Mouse (Mus musculus): ENCODE measurements around the gene Epop.
"Not testable (repeated sequence)": the region's sequence is repeated elsewhere in the genome, so short reads cannot be mapped to it uniquely, and the experiment has no call there.

Gene Epop

DNA sequence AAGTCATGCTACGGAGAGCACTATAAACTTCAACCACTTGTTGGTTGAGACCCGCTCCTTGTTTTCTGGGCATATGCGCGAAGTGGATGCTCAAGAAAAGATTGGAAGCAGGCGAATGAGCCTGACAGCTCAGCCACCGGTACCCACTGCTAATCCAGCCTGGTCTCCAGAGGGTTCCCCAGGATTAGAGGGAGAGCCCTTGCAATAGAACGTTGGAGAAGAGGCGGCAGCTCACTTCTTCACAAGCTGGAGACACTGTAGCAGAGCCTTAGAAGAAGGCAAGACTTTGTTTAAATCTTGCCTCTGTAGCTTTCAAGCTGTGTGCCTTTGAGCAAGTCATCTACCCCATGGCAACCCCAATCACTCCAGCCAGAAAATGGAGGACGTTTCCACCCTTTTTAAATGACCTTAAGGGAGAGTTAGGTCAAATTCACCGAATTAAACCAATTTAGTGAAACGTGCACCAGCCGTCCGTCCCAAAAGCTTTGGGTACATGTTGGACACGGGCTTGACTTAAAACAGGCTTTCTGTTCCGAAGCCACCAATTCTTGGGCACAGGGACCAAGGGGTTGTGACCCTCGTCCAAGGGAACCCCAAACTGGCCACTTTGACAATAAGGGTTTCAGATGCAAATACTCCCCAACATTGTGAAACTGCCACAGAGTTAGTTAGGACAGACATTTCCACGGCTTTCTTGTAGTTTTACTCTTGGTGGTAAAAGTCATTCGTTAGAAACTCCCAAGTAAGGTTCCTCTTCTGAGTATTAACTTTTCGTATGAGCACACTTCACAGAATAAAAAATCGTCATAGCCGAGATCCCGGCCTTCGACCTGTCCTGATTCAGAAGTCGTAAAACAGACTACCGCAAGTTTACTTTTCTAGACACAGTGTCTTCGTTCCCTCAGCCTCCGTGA lies 31.5 kb upstream of the Epop start:
- DNase-seq (ENCODE audit: low spot score in 2 of 2): no peak

GRCm38 (mm10) chr11:97659990-97660714 lies 30.6 kb upstream of the Epop start:
- peak; percentile 62 to 75 for DNase-seq (ENCODE audit: low spot score in 2 of 2)

- DNase-seq (ENCODE audit: low spot score in 2 of 2): peak in 1 of 2 experiments; percentile 34
These were observed 29.9 kb upstream of the Epop start for GRCm38 (mm10) chr11:97659267-97659989.

DNA sequence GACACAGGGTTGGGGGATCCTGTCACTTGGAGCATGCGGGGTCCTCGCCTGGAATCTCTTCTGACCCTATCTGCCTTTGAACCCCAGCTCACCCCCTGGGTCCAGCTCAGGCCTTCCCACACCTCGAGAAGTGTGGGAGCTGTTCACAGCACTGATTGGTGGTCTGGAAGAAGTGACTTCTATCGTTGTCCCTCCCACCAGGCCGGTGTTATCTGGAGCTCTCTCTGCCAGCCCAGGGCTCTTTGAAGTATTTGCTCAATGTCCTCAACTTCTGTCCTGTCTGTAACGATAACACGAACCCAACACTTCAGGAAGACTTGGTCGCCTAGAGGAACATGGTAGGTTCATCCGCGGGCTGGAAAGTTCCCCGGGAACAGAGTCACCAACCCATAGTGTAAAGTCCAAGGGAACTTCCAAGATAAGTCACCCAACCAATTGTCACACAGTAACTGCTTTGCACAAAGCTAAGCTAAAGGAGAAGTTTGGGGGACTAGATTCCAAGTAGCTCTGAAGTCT lies 29.3 kb upstream of the Epop start:
- DNase-seq (ENCODE audit: low spot score in 2 of 2): no peak

- DNase-seq (ENCODE audit: low spot score in 2 of 2): not testable (repeated sequence)
These were observed 28.5 kb upstream of the Epop start for GRCm38 (mm10) chr11:97657967-97658366.

DNA sequence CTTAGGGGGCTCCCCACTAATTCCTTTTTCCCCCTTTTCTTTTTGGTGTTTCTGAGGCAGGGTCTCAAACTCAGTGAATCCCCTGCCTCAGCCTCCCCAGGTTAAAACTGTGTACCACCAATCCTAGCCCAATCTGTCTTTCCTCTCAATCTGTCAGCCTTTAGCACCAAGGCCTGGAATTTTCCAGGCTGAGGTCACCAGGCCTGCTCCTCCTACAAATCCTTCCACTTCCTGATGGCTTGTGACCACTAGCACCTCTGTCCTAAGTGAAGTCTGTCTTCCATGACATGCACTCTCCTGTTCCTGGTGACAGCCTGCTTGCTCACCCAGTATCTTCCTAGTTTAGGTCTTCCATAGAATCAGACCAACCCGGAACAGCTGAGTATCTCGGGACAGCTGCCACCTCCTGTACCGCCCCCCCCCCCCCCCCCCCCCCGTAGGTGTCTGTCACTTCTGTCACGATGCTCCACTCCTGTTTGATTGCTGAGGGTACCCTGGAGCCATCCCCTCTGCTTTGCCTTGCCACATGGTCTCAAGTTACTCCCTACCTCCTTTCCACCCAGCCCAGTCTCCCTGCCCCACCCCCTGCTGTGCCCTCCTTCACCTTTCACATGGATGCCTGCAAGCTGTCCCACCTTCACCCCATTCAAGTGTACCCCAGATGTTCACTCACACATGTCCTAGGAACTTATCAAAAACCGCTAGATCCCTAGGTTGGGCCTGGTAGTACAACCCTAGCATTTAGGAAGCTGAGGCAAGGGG lies 27.9 kb upstream of the Epop start:
- no peak for DNase-seq (ENCODE audit: low spot score in 2 of 2)

GRCm38 (mm10) chr11:97656269-97656971 lies 26.9 kb upstream of the Epop start:
- DNase-seq (ENCODE audit: low spot score in 2 of 2): no peak

DNA sequence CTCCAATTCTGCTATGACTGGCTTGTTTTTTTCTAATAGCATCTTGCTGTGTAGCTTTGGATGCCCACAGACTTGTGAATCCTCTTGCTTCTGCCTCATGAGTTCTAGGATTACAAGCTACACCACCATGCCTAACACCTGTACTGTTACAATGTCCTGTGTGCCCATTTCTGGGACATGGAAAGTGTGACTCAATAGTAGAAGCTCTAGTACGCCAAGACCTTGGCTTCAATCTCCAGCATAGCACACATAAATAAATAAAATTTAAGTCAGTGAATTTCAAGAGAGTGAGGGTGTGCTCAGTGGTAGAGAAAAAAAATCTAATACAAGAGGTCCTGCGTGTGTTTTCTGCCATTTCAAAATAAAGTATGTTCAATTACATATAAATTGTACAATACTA lies 24.7 kb upstream of the Epop start:
- no peak for DNase-seq (ENCODE audit: low spot score in 2 of 2)

DNA sequence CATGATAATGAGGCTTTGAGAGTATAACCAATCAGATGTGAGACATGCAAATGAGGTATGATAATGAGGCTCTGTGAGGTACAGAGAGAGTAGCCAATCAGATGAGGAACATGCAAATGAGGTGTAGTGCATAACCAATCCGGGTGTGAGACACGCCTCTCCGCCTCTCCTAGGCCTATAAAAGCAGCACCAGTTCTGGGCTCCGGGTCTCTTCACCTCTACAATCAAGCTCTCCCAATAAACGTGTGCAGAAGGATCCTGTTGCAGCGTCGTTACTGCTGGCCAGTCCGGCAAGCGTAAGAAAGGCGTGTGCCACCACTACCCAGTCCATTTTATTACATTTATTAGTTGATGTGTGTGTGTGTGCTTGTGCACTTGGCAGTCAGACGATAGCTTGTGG lies 23.9 kb upstream of the Epop start:
- not testable (repeated sequence) for DNase-seq (ENCODE audit: low spot score in 2 of 2)

GRCm38 (mm10) chr11:97650341-97650740 lies 20.8 kb upstream of the Epop start:
- no peak for DNase-seq (ENCODE audit: low spot score in 2 of 2)

GRCm38 (mm10) chr11:97648541-97648940 lies 19.0 kb upstream of the Epop start:
- not testable (repeated sequence) for DNase-seq (ENCODE audit: low spot score in 2 of 2)

- DNase-seq (ENCODE audit: low spot score in 2 of 2): peak in 1 of 2 experiments; percentile 39
These were observed 15.3 kb upstream of the Epop start for GRCm38 (mm10) chr11:97644834-97645233.

- no peak for DNase-seq (ENCODE audit: low spot score in 2 of 2)
These were observed 14.0 kb upstream of the Epop start for GRCm38 (mm10) chr11:97643380-97644055.

DNA sequence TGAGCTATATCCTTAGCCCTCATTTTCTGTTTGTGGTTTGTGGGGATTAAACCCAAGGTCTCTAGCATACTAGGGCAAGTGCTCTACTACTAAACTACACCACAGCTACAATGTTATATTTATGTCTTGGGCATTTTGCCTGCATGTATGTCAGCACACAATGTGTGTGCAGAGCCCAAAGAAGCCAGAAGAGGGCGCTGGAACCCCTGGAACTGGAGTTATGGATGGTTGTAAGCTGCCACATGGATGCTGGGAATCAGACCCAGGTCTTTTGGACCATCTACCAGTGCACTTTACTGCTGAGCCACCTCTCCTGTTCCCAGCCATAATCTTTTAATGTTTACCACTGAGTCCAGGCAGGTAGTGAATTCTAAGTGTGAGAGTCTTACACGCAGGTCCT lies 13.2 kb upstream of the Epop start:
- no peak for DNase-seq (ENCODE audit: low spot score in 2 of 2)

DNA sequence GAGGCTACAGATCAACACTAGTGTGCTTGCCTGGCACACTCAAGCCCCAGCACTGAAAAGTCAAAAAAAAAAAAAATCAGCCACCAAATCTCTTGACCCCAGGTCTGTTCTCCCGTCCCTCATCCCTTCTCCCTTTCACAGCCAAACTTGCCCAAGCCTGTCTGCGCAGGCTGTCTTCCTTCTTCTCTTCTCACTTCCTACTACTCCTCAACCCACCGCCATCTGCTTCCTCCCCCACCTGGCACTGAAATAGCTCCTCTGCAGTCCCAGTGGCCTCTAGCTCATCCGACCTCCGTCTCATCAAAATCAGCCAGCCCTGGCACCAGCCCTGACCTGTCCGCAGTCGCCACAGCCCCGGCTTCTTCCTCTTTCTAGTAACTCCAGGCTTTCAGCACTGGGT lies 12.2 kb upstream of the Epop start:
- DNase-seq (ENCODE audit: low spot score in 2 of 2): no peak

DNA sequence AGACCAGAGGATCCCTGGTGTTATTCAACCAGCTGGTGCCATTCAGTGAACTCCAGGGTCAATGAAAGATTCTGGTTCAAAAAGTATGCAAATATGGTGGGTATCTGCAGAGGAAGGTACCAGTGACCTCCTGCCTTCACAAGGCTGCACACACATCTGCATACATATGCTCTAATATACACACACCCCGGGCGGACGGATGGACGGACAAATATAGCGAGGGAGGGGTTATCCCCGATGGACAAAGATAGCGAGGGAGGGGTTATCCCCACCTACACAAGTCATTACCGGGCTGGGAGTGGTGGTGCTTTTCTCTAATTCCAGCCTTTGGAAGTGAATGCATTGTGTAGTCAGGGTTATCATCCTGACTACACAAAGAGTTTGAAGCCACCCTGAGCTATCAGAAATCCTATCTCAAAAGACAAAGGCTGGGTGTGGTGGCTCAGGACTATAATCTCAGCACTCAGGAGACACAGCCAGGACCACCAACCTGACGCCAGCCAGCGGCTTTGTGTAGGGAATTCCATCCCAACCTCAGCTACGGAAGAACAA lies 6.0 kb upstream of the Epop start:
- no peak for DNase-seq (ENCODE audit: low spot score in 2 of 2)

DNA sequence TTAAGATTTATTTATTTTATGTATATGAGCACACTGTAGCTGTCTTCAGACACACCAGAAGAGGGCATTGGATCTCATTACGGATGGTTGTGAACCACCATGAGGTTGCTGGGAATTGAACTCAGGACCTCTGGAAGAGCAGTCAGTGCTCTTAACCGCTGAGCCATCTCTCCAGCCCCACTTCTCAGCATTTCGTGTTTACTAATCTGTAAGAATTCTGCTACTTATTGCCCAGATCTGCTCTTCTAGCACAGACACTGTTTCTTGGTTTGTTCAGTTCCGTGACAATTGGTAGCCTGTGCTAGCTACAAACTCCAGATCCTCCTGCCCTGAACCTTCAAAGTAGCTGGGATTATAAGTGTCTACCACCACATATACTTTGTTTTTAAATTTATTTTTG lies 2.9 kb upstream of the Epop start:
- not testable (repeated sequence) for DNase-seq (ENCODE audit: low spot score in 2 of 2)

- peak; percentile 53 to 68 for DNase-seq (ENCODE audit: low spot score in 2 of 2)
These were observed 2.4 kb upstream of the Epop start for GRCm38 (mm10) chr11:97631938-97632337.

- DNase-seq (ENCODE audit: low spot score in 2 of 2): no peak
These were observed 2.0 kb upstream of the Epop start for GRCm38 (mm10) chr11:97631500-97631899.

DNA sequence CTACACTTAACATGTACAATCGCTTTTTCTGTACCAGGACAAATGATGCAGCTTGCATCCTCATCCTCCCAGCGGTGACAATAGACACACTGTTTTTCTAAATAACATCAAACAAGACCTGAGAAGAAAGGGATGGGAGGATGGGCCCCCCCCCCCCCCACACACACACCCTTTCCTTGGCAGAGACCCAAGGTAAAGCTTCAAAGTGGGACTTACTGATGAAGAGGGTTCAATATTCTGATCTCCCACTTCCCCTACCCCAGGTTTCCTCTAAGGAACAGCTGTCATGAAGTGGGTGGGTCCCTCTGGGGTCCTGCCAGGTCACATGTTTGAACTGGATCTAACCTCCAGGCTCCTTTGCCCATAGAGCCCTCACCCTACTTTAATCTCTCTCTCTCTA lies 1.5 kb upstream of the Epop start:
- DNase-seq (ENCODE audit: low spot score in 2 of 2): no peak

Measured in urinary bladder, adult 18-20 months (tissue).